Mouse (Mus musculus) heart, postnatal 10 days (tissue): ENCODE data around the gene Ano2. TPM values are rescaled to one million over a fixed set of nuclear protein-coding genes. Genes with fewer than 3 reads are reported as not detected.
A peak's percentile ranks its signal among the peaks of the same experiment; 100 is the strongest.

ENCODE experiments used
- DNase-seq, 2 experiments: peaks; one replicate each; pipeline ENCODE4 v3.0.0; 2021
- intact Hi-C: fragments of 180-260 bp; cut with DNase I; formaldehyde crosslinking; loops from one replicate; pipeline ENCODE4 v1.15.1; 2025
- total RNA-seq, 2 experiments: library from RNA; stranded (reverse); gene quantifications; 2 replicates each; pipeline ENCODE4 v1.2.3; 2021

Ano2 gene
- total RNA-seq: not detected

- intact Hi-C loops: no loop called here
- DNase-seq: peak; percentile 6 to 8
These were observed at the start of gene Ano2 for GRCm38 (mm10) chr6:125690057-125690703. Gene Ano2, plus strand, starts transcription at chr6:125690419.

- intact Hi-C loops: no loop called here
- DNase-seq: no peak
These were observed 49.7 kb upstream of the Ano2 start for GRCm38 (mm10) chr6:125640486-125640885.

GRCm38 (mm10) chr6:125641146-125641545, 49.1 kb upstream of the Ano2 start:
- DNase-seq: no peak
- intact Hi-C loops: no loop called here

DNA sequence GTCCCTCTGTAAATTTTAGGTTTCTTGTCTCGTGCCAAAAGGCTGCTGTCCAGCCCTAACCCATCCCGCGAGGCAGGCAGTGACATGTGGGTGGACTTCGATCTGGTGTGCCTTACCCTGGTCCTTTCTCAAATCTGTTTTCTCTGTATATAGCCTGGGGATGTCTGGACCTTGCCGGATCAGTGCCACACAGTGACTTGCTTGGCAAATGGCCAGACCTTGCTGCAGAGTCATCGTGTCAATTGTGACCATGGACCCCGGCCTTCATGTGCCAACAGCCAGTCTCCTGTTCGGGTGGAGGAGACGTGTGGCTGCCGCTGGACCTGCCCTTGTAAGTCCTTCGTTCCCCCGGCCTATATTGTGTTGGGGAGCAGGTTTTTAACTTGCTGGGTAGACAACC, 41.3 kb upstream of the Ano2 start:
- intact Hi-C loops: no loop called here
- DNase-seq: no peak

DNA sequence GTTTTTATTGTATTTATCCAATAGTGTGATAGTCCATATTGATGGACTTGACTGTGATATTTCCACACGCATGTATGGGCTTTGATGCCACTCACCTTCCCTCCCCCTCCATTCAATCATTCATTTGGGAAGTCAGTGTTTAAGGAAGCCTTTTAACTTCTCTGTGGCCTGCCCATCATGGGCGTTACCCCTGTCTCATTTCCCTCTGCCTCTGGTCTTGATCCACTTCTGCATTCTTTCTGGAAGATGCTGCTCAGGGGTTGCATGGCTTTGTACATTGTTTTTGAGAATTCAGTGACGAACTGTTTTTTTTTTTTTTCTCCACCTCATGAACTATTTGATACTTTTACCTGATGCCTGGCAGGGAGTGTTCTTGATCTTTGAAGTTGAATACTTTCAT, 38.9 kb upstream of the Ano2 start:
- intact Hi-C loops: no loop called here
- DNase-seq: no peak

- intact Hi-C loops: no loop called here
- no peak for DNase-seq
These were observed 36.8 kb upstream of the Ano2 start for GRCm38 (mm10) chr6:125653416-125653815.

GRCm38 (mm10) chr6:125656921-125657320, 33.3 kb upstream of the Ano2 start:
- DNase-seq: no peak
- intact Hi-C loops: no loop called here

GRCm38 (mm10) chr6:125657966-125658365, 32.3 kb upstream of the Ano2 start:
- intact Hi-C loops: no loop called here
- DNase-seq: no peak

DNA sequence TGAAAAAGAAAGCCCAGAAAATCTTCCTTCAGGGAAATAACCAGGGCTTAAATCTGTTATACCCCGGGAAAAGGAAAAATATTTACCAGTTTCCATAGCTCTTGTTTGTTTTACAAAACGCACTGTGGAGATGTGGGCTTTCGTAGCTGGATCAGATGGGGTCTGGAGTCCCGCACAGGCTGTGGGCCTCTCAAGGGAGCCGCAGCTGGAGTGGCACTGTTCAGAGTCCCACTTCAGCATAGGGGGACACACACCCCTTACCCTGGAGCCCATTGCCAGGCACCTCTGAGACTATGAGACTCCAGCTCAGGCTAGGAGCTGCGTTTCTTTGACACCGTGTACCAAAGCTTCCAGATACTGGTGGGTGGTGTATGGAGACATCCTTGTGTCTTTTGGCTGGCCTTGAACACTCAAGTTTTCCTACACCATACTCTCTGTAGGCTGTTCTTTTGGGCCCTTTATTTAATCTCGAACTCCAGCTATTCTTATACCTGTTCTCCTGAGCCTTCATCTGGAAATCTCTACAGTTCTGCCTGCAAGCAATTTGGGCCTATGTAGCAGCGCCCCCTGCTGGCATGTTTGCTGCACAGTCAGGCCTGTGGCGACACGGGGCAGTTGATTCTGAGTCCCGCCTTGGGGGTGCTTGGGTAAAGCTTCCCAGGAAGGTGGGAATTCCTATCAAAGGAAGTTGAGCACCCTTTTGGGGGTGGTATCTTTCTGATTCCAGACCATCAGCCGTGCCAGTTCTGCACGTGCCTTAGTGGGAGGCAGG, 28.9 kb upstream of the Ano2 start:
- intact Hi-C loops: loop anchor here (1.0 to 2.0 kb wide), 3 partner anchors 40 to 506 kb away; partner anchors contain the start of gene Ntf3
- DNase-seq: peak; percentile 70 to 86

- no peak for DNase-seq
- intact Hi-C loops: no loop called here
These were observed 26.3 kb upstream of the Ano2 start for GRCm38 (mm10) chr6:125663906-125664305.

DNA sequence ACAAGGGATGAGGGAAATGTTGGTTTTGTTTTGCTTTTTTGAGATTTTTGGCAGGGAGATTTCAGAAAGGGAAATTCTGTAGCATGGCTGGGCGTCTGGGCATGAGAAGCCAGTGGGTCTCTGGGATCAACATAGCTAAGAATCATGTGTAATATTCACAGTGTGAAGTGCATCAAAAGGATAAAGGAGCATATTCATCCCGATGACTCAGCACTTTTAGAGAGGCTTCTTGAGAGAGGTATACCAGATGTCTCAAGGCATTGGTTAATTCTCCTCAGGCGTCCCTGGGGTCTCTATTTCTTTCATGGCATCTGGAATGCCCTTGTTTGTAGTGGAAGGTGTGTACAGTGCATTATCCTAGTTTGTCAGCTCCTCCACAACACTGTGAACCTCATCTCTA, 18.4 kb upstream of the Ano2 start:
- intact Hi-C loops: no loop called here
- DNase-seq: no peak

DNA sequence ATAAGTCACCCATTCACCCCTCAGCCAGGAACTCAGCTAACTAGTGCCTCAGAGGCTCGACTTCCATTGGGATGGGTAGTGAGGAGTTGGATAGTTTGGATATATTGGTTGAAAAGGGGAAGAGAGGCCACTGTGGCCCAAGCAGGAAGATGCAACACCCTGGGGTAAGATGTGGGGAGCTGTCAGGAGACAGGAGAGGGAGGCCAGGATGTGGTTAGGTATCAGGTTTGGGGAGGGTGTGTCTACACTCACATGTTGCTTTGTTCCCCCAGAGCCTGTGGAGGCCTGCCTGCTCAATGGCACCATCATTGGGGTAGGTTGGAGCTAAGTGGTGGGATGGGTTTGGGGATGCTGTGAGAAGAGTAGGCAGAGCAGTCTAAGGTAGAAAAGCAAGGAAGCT, 11.7 kb upstream of the Ano2 start:
- no peak for DNase-seq
- intact Hi-C loops: no loop called here

DNA sequence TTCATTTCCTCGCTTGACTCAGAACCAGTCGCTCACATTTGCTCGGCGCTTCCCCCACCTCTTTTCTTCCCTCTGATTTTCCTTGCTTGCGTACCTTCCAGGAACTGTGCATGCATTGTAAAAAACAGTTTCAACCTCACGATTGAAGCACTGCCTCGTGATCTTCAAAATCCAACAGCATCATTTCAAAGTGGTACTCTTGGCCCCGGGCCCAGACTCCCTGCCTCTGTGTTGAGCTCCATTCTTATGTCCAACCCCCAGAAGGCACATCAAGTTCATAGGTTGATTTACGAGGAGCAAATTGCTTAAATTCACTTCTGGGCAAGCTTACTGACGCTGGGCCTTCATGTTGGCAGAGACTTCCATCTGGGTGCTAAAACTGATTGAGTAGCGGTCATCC, 9.6 kb upstream of the Ano2 start:
- intact Hi-C loops: no loop called here
- no peak for DNase-seq

DNA sequence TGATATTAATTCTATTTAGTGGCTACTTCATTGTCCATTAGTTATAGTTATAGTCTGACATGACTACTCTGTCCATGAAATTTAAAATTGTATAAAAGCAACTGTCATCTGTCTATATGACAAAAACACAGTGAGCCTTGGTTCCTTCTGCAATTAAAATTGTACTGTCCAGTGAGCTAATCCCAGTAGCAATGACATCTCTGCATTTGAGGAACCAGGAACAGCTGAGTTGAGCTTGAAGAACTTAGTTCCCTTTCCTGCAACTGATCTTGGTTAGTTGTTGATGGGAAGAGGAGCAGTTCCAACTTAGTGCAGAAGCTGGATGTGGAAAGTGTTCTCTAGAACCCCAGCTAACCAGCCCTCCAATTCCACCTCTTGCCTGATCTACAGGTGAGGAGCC, 4.8 kb upstream of the Ano2 start:
- intact Hi-C loops: no loop called here
- no peak for DNase-seq

GRCm38 (mm10) chr6:125687986-125688385, 2.2 kb upstream of the Ano2 start:
- intact Hi-C loops: no loop called here
- DNase-seq: no peak

- DNase-seq: no peak
- intact Hi-C loops: no loop called here
These were observed 10.9 kb downstream of the Ano2 start for GRCm38 (mm10) chr6:125701146-125701545.

GRCm38 (mm10) chr6:125711261-125711660, 21.0 kb downstream of the Ano2 start:
- intact Hi-C loops: no loop called here
- DNase-seq: no peak

GRCm38 (mm10) chr6:125726408-125726807, 36.2 kb downstream of the Ano2 start:
- DNase-seq: no peak
- intact Hi-C loops: no loop called here

DNA sequence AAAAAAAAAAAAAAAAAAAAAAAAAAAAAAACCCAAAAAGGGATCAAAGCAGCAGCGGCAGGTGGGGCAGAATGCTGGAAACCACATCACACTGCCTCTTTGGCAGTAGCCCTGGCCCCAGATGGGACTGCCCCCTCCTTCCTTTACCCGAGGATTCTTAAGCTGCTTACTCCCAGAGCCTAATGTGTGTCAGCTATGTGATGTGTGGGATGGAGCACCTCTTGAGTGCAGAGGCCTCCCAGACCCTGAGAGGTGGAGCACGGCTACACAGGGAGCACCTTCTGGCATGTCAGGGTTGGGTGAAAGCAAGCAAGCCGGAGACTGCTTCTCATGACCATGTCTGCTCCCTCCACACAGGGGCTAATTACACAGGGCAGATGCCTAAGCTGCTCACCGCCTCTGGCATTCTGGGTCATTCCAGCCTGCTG, 37.3 kb downstream of the Ano2 start:
- intact Hi-C loops: no loop called here
- no peak for DNase-seq

GRCm38 (mm10) chr6:125729471-125729870, 39.3 kb downstream of the Ano2 start:
- intact Hi-C loops: no loop called here
- DNase-seq: no peak

- intact Hi-C loops: no loop called here
- no peak for DNase-seq
These were observed 39.8 kb downstream of the Ano2 start for GRCm38 (mm10) chr6:125729986-125730535.
